Mouse (Mus musculus) neural tube, embryonic 13.5 days (tissue): ENCODE measurements around the gene Gng7. TPM values are rescaled to one million over a fixed set of nuclear protein-coding genes. Genes with fewer than 3 reads are reported as not detected.
"Not testable (repeated sequence)": the region's sequence is repeated elsewhere in the genome, so short reads cannot be mapped to it uniquely, and the experiment has no call there.

Source experiments
- ATAC-seq: fragments of 200-750 bp; cut with Nextera tagmentation; 2 replicates; pipeline ENCODE4 v1.8.0; 2017; ENCODE audit warnings: low read depth, mild to moderate bottlenecking, moderate TSS enrichment, moderate library complexity
- H3K27ac ChIP-seq: fragments of 300-500 bp; sonication (generic); replicated peaks from 2 replicates; pipeline ENCODE4 v1.5.1; 2015; ENCODE audit warnings: moderate library complexity, mild to moderate bottlenecking, inconsistent platforms
- H3K27me3 ChIP-seq: fragments of 300-500 bp; sonication (generic); 2 replicates; pipeline ENCODE4 v1.6.1; 2015; ENCODE audit warnings: mild to moderate bottlenecking, inconsistent platforms
- H3K36me3 ChIP-seq: fragments of 300-500 bp; sonication (generic); 2 replicates; pipeline ENCODE4 v1.6.1; 2015; ENCODE audit warnings: mild to moderate bottlenecking, inconsistent platforms
- H3K4me1 ChIP-seq: fragments of 300-500 bp; sonication (generic); replicated peaks from 2 replicates; pipeline ENCODE4 v1.6.1; 2015; ENCODE audit warnings: inconsistent platforms
- H3K4me2 ChIP-seq: fragments of 300-500 bp; sonication (generic); 2 replicates; pipeline ENCODE4 v1.6.1; 2015; ENCODE audit warnings: inconsistent platforms, mild to moderate bottlenecking, moderate library complexity
- H3K4me3 ChIP-seq: fragments of 300-500 bp; sonication (generic); 2 replicates; pipeline ENCODE4 v1.5.1; 2015; ENCODE audit warnings: mild to moderate bottlenecking, inconsistent platforms
- H3K9ac ChIP-seq: fragments of 300-500 bp; sonication (generic); 2 replicates; pipeline ENCODE4 v1.6.1; 2015; ENCODE audit warnings: moderate library complexity, mild to moderate bottlenecking, inconsistent platforms
- H3K9me3 ChIP-seq: fragments of 300-500 bp; sonication (generic); 2 replicates; pipeline ENCODE4 v1.6.1; 2016; ENCODE audit warnings: inconsistent platforms
- WGBS: fragments of 180-500 bp; shearing (Covaris S2); methylation state at CpG from one replicate; pipeline ENCODE4 v1.1.7; 2015; 5-methylcytosine and 5-hydroxymethylcytosine counted together
- polyA plus RNA-seq: library from polyadenylated mRNA; unstranded; fragments of >200 nt; fragmentation: Nextera tagmentation; extraction: Ambion mirVana; gene quantifications from 2 replicates; pipeline ENCODE4 v1.2.1, GENCODE M21; 2015

The Gng7 gene
- polyA plus RNA-seq = 16.2 and 17.4 TPM in 2 replicates

GRCm38 (mm10) chr10:81014393-81015384 is at the start of gene Gng7:
TSS of gene Gng7 (minus strand) at chr10:81014945.
- H3K9ac ChIP-seq = peak within 1 kb of the TSS; percentile 69
- H3K27me3 ChIP-seq = no peaks in the 10 kb centered on the region
- no peaks in the 10 kb centered on the region for H3K36me3 ChIP-seq
- H3K4me2 ChIP-seq = peak within 1 kb of the TSS; percentile 63
- H3K27ac ChIP-seq = no peak within 1 kb of the TSS
- peaks cover 11% of the 10 kb centered on the region for H3K4me1 ChIP-seq
- H3K9me3 ChIP-seq = no peaks in the 10 kb centered on the region
- WGBS = 10% methylated on average over 31 of the region's 31 CpGs
- peak; percentile 98 for ATAC-seq
- H3K4me3 ChIP-seq = peak within 1 kb of the TSS; percentile 42

- H3K4me3 ChIP-seq, H3K4me1 ChIP-seq, H3K36me3 ChIP-seq, H3K27ac ChIP-seq, H3K9ac ChIP-seq, H3K27me3 ChIP-seq, H3K4me2 ChIP-seq, ATAC-seq, H3K9me3 ChIP-seq: not testable (repeated sequence)
- 84% methylated on average over 8 of the region's 8 CpGs for WGBS
Observed at GRCm38 (mm10) chr10:81064519-81064918, 49.8 kb upstream of the Gng7 start.

- H3K4me3 ChIP-seq = no peak overlapping the region
- H3K4me1 ChIP-seq = peaks cover 20% of the 10 kb centered on the region
- H3K36me3 ChIP-seq = no peaks in the 10 kb centered on the region
- H3K9me3 ChIP-seq = no peaks in the 10 kb centered on the region
- H3K27ac ChIP-seq = no peak overlapping the region
- H3K27me3 ChIP-seq = no peaks in the 10 kb centered on the region
- no peak overlapping the region for H3K9ac ChIP-seq
- H3K4me2 ChIP-seq = no peak overlapping the region
- WGBS = 69% methylated on average over 4 of the region's 4 CpGs
- no peak for ATAC-seq
Observed at GRCm38 (mm10) chr10:81062710-81063109, 48.0 kb upstream of the Gng7 start.

GRCm38 (mm10) chr10:81059603-81060543 is 45.1 kb upstream of the Gng7 start, which contains the start of gene Sgta:
TSS of gene Sgta (minus strand) at chr10:81060181.
- under 1% methylated on average over 45 of the region's 48 CpGs for WGBS
- Histone ChIP-seq H3K27me3 (no peaks in the 10 kb centered on the region), H3K27ac (no peak within 1 kb of the TSS; the same call in 1 of the 2 replicates), H3K4me3 (peak within 1 kb of the TSS; percentile 88), H3K4me1 (peaks cover 37% of the 10 kb centered on the region), H3K36me3 (0 out of 2 replicates have a peak, but pooled peaks cover 7% of the 10 kb centered on the region), H3K4me2 (peak within 1 kb of the TSS; percentile 91), H3K9ac (peak within 1 kb of the TSS; percentile 90), H3K9me3 (no peaks in the 10 kb centered on the region)
- ATAC-seq = peak; percentile 92

- H3K9ac ChIP-seq = peak overlapping the region; percentile 90
- H3K4me3 ChIP-seq = peak overlapping the region; percentile 88
- no peaks in the 10 kb centered on the region for H3K27me3 ChIP-seq
- H3K27ac ChIP-seq = no peak overlapping the region
- 0 out of 2 replicates have a peak, but pooled peaks cover 7% of the 10 kb centered on the region for H3K36me3 ChIP-seq
- no peak for ATAC-seq
- WGBS = 90% methylated on average over 6 of the region's 6 CpGs
- no peaks in the 10 kb centered on the region for H3K9me3 ChIP-seq
- H3K4me1 ChIP-seq = peaks cover 37% of the 10 kb centered on the region
- peak overlapping the region; percentile 91 for H3K4me2 ChIP-seq
Observed at GRCm38 (mm10) chr10:81058896-81059295, 44.2 kb upstream of the Gng7 start.

- 0 out of 2 replicates have a peak, but pooled peaks cover 8% of the 10 kb centered on the region for H3K36me3 ChIP-seq
- no peaks in the 10 kb centered on the region for H3K27me3 ChIP-seq
- ATAC-seq = no peak
- H3K4me1 ChIP-seq = peaks cover 37% of the 10 kb centered on the region
- 93% methylated on average over 23 of the region's 23 CpGs for WGBS
- H3K4me3 ChIP-seq = no peak overlapping the region
- H3K9me3 ChIP-seq = no peaks in the 10 kb centered on the region
- peak overlapping the region; percentile 50 for H3K9ac ChIP-seq
- H3K4me2 ChIP-seq = no peak overlapping the region
- H3K27ac ChIP-seq = no peak overlapping the region
Observed at GRCm38 (mm10) chr10:81057406-81058130, 42.8 kb upstream of the Gng7 start.

- not testable (repeated sequence) for ATAC-seq, H3K9ac ChIP-seq, H3K4me2 ChIP-seq, H3K4me3 ChIP-seq, H3K27ac ChIP-seq, H3K9me3 ChIP-seq, H3K27me3 ChIP-seq
- H3K36me3 ChIP-seq = peaks cover 25% of the 10 kb centered on the region
- H3K4me1 ChIP-seq = peaks cover 37% of the 10 kb centered on the region
- 82% methylated on average over 11 of the region's 11 CpGs for WGBS
Observed at GRCm38 (mm10) chr10:81055802-81056340, 41.1 kb upstream of the Gng7 start.

GRCm38 (mm10) chr10:81055169-81055568 is 40.4 kb upstream of the Gng7 start:
- WGBS = 83% methylated on average over 6 of the region's 6 CpGs

GRCm38 (mm10) chr10:81052577-81052976 is 37.8 kb upstream of the Gng7 start:
- Histone ChIP-seq H3K27me3 (no peaks in the 10 kb centered on the region), H3K36me3 (peaks cover 58% of the 10 kb centered on the region), H3K9me3 (no peaks in the 10 kb centered on the region), H3K27ac (no peak overlapping the region), H3K9ac (no peak overlapping the region), H3K4me1 (peaks cover 15% of the 10 kb centered on the region), H3K4me2 (no peak overlapping the region), H3K4me3 (no peak overlapping the region)
- ATAC-seq = no peak
- WGBS = 92% methylated on average over 5 of the region's 5 CpGs

More at GRCm38 (mm10) chr10:81055169-81055568, 40.4 kb upstream of the Gng7 start:
- H3K9me3 ChIP-seq = no peaks in the 10 kb centered on the region
- H3K4me1 ChIP-seq = peaks cover 37% of the 10 kb centered on the region
- H3K27me3 ChIP-seq = no peaks in the 10 kb centered on the region
- no peak overlapping the region for H3K27ac ChIP-seq
- peaks cover 32% of the 10 kb centered on the region for H3K36me3 ChIP-seq
- H3K4me2 ChIP-seq = no peak overlapping the region
- ATAC-seq = no peak
- H3K9ac ChIP-seq = no peak overlapping the region
- no peak overlapping the region for H3K4me3 ChIP-seq

- WGBS = 96% methylated on average over 6 of the region's 6 CpGs
- no peaks in the 10 kb centered on the region for H3K9me3 ChIP-seq
- H3K9ac ChIP-seq = no peak overlapping the region
- H3K4me3 ChIP-seq = no peak overlapping the region
- no peaks in the 10 kb centered on the region for H3K27me3 ChIP-seq
- no peak overlapping the region for H3K27ac ChIP-seq
- H3K36me3 ChIP-seq = peaks cover 68% of the 10 kb centered on the region
- peaks cover under 1% of the 10 kb centered on the region; the same call in 1 of the 2 replicates for H3K4me1 ChIP-seq
- no peak overlapping the region for H3K4me2 ChIP-seq
- no peak for ATAC-seq
Observed at GRCm38 (mm10) chr10:81051133-81051532, 36.4 kb upstream of the Gng7 start.

- 88% methylated on average over 4 of the region's 4 CpGs for WGBS
- ATAC-seq = no peak
- Histone ChIP-seq H3K36me3 (peaks cover 72% of the 10 kb centered on the region), H3K4me1 (no peaks in the 10 kb centered on the region; the same call in 1 of the 2 replicates), H3K4me2 (no peak overlapping the region), H3K9ac (no peak overlapping the region), H3K27me3 (no peaks in the 10 kb centered on the region), H3K4me3 (no peak overlapping the region), H3K27ac (no peak overlapping the region), H3K9me3 (no peaks in the 10 kb centered on the region)
Observed at GRCm38 (mm10) chr10:81050645-81051044, 35.9 kb upstream of the Gng7 start.
